Mouse (Mus musculus) liver, adult 2 months (tissue): ENCODE data around the gene Elavl4.

Source experiments
- CTCF ChIP-seq: fragments of 200-500 bp; IDR thresholded peaks from 2 replicates; pipeline ENCODE4 v1.5.1; 2011; ENCODE audit warnings: low read depth, low read length, control low read depth
- POLR2A ChIP-seq: fragments of 200-500 bp; IDR thresholded peaks from 2 replicates; pipeline ENCODE4 v1.6.1; 2011; ENCODE audit warnings: low read length, control low read depth; ENCODE audit not compliant: insufficient read depth; ENCODE audit errors: extremely low read depth

DNA sequence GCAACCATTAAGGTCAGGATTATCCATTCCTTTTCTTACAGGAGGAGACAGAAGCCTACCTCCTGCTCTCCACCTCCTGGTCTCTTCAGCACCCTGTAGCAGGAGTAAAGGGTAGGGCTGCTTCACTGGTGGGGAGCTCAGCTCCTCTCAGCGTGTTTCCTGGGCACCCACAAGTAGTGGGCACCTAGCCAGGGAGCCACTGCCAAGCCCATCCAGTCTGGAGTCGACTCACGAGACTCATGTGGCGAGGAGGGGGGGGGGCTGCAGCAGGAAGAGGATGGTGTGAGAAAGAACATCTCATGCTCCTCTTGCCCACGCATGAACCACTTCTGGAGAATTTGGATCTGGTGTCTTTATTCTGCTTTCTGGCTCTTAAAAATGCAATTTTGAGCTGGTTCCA lies 186.5 kb downstream of the Elavl4 start:
- TF ChIP-seq CTCF: no peak
- no peak for TF ChIP-seq POLR2A
